Mouse (Mus musculus) thymus, postnatal 25 days (tissue): ENCODE results near the gene Flna.
"Not testable (repeated sequence)": the region's sequence is repeated elsewhere in the genome, so short reads cannot be mapped to it uniquely, and the experiment has no call there.

Experiments
- DNase-seq: peaks from one replicate; pipeline ENCODE4 v3.0.0; 2022

Gene Flna

GRCm38 (mm10) chrX:74245687-74246086 lies 3.9 kb downstream of the Flna start:
- DNase-seq: peak; percentile 70

GRCm38 (mm10) chrX:74245107-74245506 lies 4.5 kb downstream of the Flna start:
- DNase-seq: no peak

GRCm38 (mm10) chrX:74244614-74245083 lies 5.0 kb downstream of the Flna start:
- DNase-seq: peak; percentile 70

- DNase-seq: peak; percentile 80
These were observed 5.8 kb downstream of the Flna start for GRCm38 (mm10) chrX:74243807-74244206.

- no peak for DNase-seq
These were observed 6.2 kb downstream of the Flna start for GRCm38 (mm10) chrX:74243396-74243795.

- no peak for DNase-seq
These were observed 9.3 kb downstream of the Flna start for GRCm38 (mm10) chrX:74240332-74240731.

GRCm38 (mm10) chrX:74233196-74233595 lies 16.4 kb downstream of the Flna start:
- no peak for DNase-seq

GRCm38 (mm10) chrX:74230038-74230437 lies 19.6 kb downstream of the Flna start:
- DNase-seq: no peak

- not testable (repeated sequence) for DNase-seq
These were observed 29.5 kb downstream of the Flna start for GRCm38 (mm10) chrX:74220099-74220498.

GRCm38 (mm10) chrX:74219449-74219848 lies 30.2 kb downstream of the Flna start:
- no peak for DNase-seq

GRCm38 (mm10) chrX:74218496-74218895 lies 31.1 kb downstream of the Flna start:
- no peak for DNase-seq

GRCm38 (mm10) chrX:74203556-74203955 lies 46.1 kb downstream of the Flna start:
- DNase-seq: no peak

- DNase-seq: no peak
These were observed 72.7 kb downstream of the Flna start, which contains the start of gene Tktl1 for GRCm38 (mm10) chrX:74176959-74177358. Gene Tktl1, plus strand, starts transcription at chrX:74177259.
